In the genomic region with DNA sequence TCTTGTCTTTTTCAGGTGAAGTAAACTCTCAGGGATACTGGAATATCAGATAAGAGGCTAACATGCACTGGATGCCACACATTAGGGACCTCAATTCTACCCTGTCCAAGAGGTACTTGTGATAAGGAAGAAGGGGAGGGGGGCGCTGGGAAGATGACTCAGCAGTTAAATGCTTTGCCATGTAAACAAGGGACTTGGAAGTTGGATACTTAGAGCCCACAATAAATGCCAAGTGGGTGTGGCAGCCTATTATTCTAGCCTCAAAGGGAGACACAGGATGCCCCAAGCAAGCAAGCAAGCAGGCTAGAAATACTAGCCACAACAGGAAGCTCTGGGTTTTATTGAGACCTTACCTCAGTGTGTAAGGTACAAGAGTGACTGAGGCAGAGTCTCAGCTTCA, we compare ENCODE assay signal across 13 mouse cellular contexts. TPM values are rescaled to one million over a fixed set of nuclear protein-coding genes. Genes with fewer than 3 reads are reported as not detected.
DNase-seq lines count a peak whose midpoint lies in the region; ATAC-seq and TF ChIP-seq lines count a peak whose summit lies in the region.
"Had no signal": no experiment of that assay in that cellular context is flagged by ENCODE, and none has a peak within 500 bp of the region (broad histone marks: within the 10 kb centered on the region; RNA-seq: fewer than 3 reads in every experiment).

No protein-coding gene starts in this region.

- TF ChIP-seq POLR2A in CH12.LX (IDR thresholded peaks at IDR 0.05; ENCODE audit: low read depth, low read length): no peak

- TF ChIP-seq CTCF in CH12.LX (conservative IDR thresholded peaks at IDR 0.05 in 1 of 2, IDR thresholded peaks at IDR 0.05 in 1 of 2; ENCODE audit: low read depth in 2 of 2, low read length in 2 of 2): no peak

- no peaks in the 10 kb centered on the region for H3K79me2 ChIP-seq in CH12.LX (replicated peaks; ENCODE audit: control insufficient read depth, extremely low read depth, insufficient read depth, poor library complexity, severe bottlenecking)

- dilution Hi-C loops in CH12.LX (cut with MboI; ENCODE audit: extremely low pct_ligation_motif_present, extremely low pct_unique_long_range_greater_than_20kb, low sequenced_read_pairs): no loop called here

- no peak overlapping the region for H3K9ac ChIP-seq in CH12.LX (ENCODE audit: insufficient read depth, low read depth)
- H3K9ac ChIP-seq in forebrain, embryonic 16.5 days (replicated peaks; ENCODE audit: low read depth, low read length): no peak overlapping the region

- peak; percentile 34 for DNase-seq in lung, postnatal 10 days
- DNase-seq in lung, adult 18-20 months: no peak
- no peak for DNase-seq in CH12.LX (ENCODE audit: extremely low read depth)
- DNase-seq in NIH3T3 (ENCODE audit: low read depth): peak; percentile 31
- DNase-seq in naive thymus-derived CD4-positive, alpha-beta T cell, adult 2 months (ENCODE audit: low read depth): peak; percentile 63
- no peak for DNase-seq in kidney, adult 8-10 months
- DNase-seq: cerebellum, adult 18-20 months; gastrocnemius, adult 2 months; heart, postnatal 36 days; left cerebral cortex, postnatal 4 days; thymus, adult 2 months had no signal

- no peak for ATAC-seq in forebrain, embryonic 16.5 days
- ATAC-seq: forebrain, embryonic 14.5 days had no signal

- H3K9me3 ChIP-seq in CH12.LX (replicated peaks; ENCODE audit: low read length): no peaks in the 10 kb centered on the region
- H3K9me3 ChIP-seq in forebrain, embryonic 16.5 days (ENCODE audit: control insufficient read depth, low read length): no peaks in the 10 kb centered on the region

- no peak for TF ChIP-seq RAD21 in CH12.LX (IDR thresholded peaks at IDR 0.05; ENCODE audit: low read depth, low read length)

- H3K4me1 ChIP-seq in CH12.LX (ENCODE audit: control insufficient read depth in 1 of 2, insufficient read depth in 2 of 2): peaks cover 3 to 11% of the 10 kb centered on the region in 2 experiments; a peak in 3 of 4 replicates
- peaks cover 7% of the 10 kb centered on the region for H3K4me1 ChIP-seq in forebrain, embryonic 16.5 days (replicated peaks; ENCODE audit: control insufficient read depth, insufficient read depth, low read length)

- no peak for TF ChIP-seq EP300 in CH12.LX (IDR thresholded peaks at IDR 0.05; ENCODE audit: low read length)

- peak overlapping the region; percentile 17; the same call in 1 of the 2 replicates for H3K27ac ChIP-seq in CH12.LX (ENCODE audit: insufficient read depth, low read depth)
- H3K27ac ChIP-seq in forebrain, embryonic 16.5 days (ENCODE audit: low read length): no peak overlapping the region
- H3K27ac ChIP-seq: gastrocnemius, adult 2 months had no signal

- in situ Hi-C loops in CH12.LX (cut with MboI; ENCODE audit: low pct_ligation_motif_present, low pct_unique_long_range_greater_than_20kb, low sequenced_read_pairs): no loop called here

- WGBS in forebrain, embryonic 16.5 days: 79% methylated on average over 1 of the region's 1 CpGs

- H3K4me3 ChIP-seq in CH12.LX (replicated peaks in 1 of 3; ENCODE audit: low read depth in 2 of 3, low read length in 2 of 3, poor library complexity in 1 of 3): no peak overlapping the region
- no peak overlapping the region for H3K4me3 ChIP-seq in forebrain, embryonic 16.5 days (replicated peaks; ENCODE audit: low read length)
- H3K4me3 ChIP-seq: gastrocnemius, adult 2 months had no signal

- H3K36me3 ChIP-seq in CH12.LX (replicated peaks in 1 of 2; ENCODE audit: control insufficient read depth in 1 of 2, insufficient read depth in 1 of 2, low read length in 1 of 2): peaks cover 66 to 85% of the 10 kb centered on the region in 2 experiments
- H3K36me3 ChIP-seq in forebrain, embryonic 16.5 days (ENCODE audit: control insufficient read depth, insufficient read depth): no peaks in the 10 kb centered on the region; the same call in 1 of the 2 replicates

- no peaks in the 10 kb centered on the region for H3K27me3 ChIP-seq in CH12.LX (replicated peaks)
- no peaks in the 10 kb centered on the region for H3K27me3 ChIP-seq in forebrain, embryonic 16.5 days (replicated peaks; ENCODE audit: control insufficient read depth, insufficient read depth, low read length)

- no peak overlapping the region for H3K4me2 ChIP-seq in CH12.LX (ENCODE audit: insufficient read depth, low read depth, poor library complexity, severe bottlenecking)
- H3K4me2 ChIP-seq in forebrain, embryonic 16.5 days (ENCODE audit: low read length): no peak overlapping the region

TF ChIP-seq in CH12.LX, 34 proteins besides CTCF, POLR2A, EP300 and RAD21:
- TF ChIP-seq ZNF384 (IDR thresholded peaks at IDR 0.05; ENCODE audit: low read depth, low read length) (no peak), NELFE (IDR thresholded peaks at IDR 0.05; ENCODE audit: low read depth, low read length) (no peak), ZMIZ1 (IDR thresholded peaks at IDR 0.05; ENCODE audit: low read depth, low read length) (no peak), UBTF (IDR thresholded peaks at IDR 0.05; ENCODE audit: low read depth, low read length) (no peak), BHLHE40 (IDR thresholded peaks at IDR 0.05; ENCODE audit: low read depth, low read length) (no peak), MAFK (IDR thresholded peaks at IDR 0.05; ENCODE audit: insufficient replicate concordance, low read length) (no peak), SIN3A (IDR thresholded peaks at IDR 0.05; ENCODE audit: low read length) (no peak), CHD1 (IDR thresholded peaks at IDR 0.05; ENCODE audit: low read depth, low read length) (no peak)

RNA-seq across cellular contexts. Expression of a gene that starts 4.4 kb away (rescaled TPM):
- total RNA-seq in CH12.LX (2012; rRNA removed): 87.0 and 112 TPM in 2 replicates
- total RNA-seq in CH12.LX (2014; rRNA removed): 84.5 and 91.2 TPM in 2 replicates
- 219 and 241 TPM in 2 replicates for polyA plus RNA-seq in CH12.LX (2012; ENCODE audit: insufficient read length, low read depth)
- 57.9 and 58.8 TPM in 2 replicates for polyA plus RNA-seq in forebrain, embryonic 16.5 days (2015; fragmentation: Nextera tagmentation; extraction: Ambion mirVana)

RNA-seq across cellular contexts. Expression of a gene that starts 10.2 kb away (rescaled TPM):
- not detected in 2 replicates for total RNA-seq in CH12.LX (2012; rRNA removed)
- 0.09 TPM in 1 of 2 replicates, not detected in the other for total RNA-seq in CH12.LX (2014; rRNA removed)
- polyA plus RNA-seq in CH12.LX (2012; ENCODE audit: insufficient read length, low read depth): 1.2 TPM in 2 replicates
- 21.1 and 29.9 TPM in 2 replicates for polyA plus RNA-seq in forebrain, embryonic 16.5 days (2015; fragmentation: Nextera tagmentation; extraction: Ambion mirVana)

RNA-seq across cellular contexts. Expression of a gene that starts 10.3 kb away (rescaled TPM):
- total RNA-seq in CH12.LX (2012; rRNA removed): 13.2 and 16.0 TPM in 2 replicates
- 37.1 and 45.1 TPM in 2 replicates for total RNA-seq in CH12.LX (2014; rRNA removed)
- polyA plus RNA-seq in CH12.LX (2012; ENCODE audit: insufficient read length, low read depth): 6.1 and 14.9 TPM in 2 replicates
- polyA plus RNA-seq in forebrain, embryonic 16.5 days (2015; fragmentation: Nextera tagmentation; extraction: Ambion mirVana): 54.8 and 74.1 TPM in 2 replicates

RNA-seq across cellular contexts. Expression of a gene that starts 11.0 kb away (rescaled TPM):
- total RNA-seq in CH12.LX (2012; rRNA removed) (54.2 and 63.9 TPM in 2 replicates), CH12.LX (2014; rRNA removed) (58.1 and 65.0 TPM in 2 replicates)
- 81.4 and 86.2 TPM in 2 replicates for polyA plus RNA-seq in CH12.LX (2012; ENCODE audit: insufficient read length, low read depth)
- polyA plus RNA-seq in forebrain, embryonic 16.5 days (2015; fragmentation: Nextera tagmentation; extraction: Ambion mirVana): 52.9 and 61.2 TPM in 2 replicates

RNA-seq across cellular contexts. Expression of a gene that starts 14.1 kb away (rescaled TPM):
- total RNA-seq in CH12.LX (2012; rRNA removed) (56.9 and 60.0 TPM in 2 replicates), CH12.LX (2014; rRNA removed) (12.0 and 24.9 TPM in 2 replicates)
- polyA plus RNA-seq in CH12.LX (2012; ENCODE audit: insufficient read length, low read depth): 69.4 and 71.3 TPM in 2 replicates
- polyA plus RNA-seq in forebrain, embryonic 16.5 days (2015; fragmentation: Nextera tagmentation; extraction: Ambion mirVana): 22.9 and 39.8 TPM in 2 replicates

Comparison
In these comparisons a context has a peak if more than half of its experiments do, and no peak if none do; other contexts are left out.
1. DNase-seq: peak in lung, postnatal 10 days (single experiment), NIH3T3 (single experiment) and naive thymus-derived CD4-positive, alpha-beta T cell, adult 2 months (single experiment); none in lung, adult 18-20 months (0 of 2), CH12.LX (single experiment) and kidney, adult 8-10 months (0 of 2).